Mouse (Mus musculus): ENCODE results near the gene Rhbdd1. TPM values are rescaled to one million over a fixed set of nuclear protein-coding genes. Genes with fewer than 3 reads are reported as not detected.

Gene Rhbdd1
- total RNA-seq (2015) (11.6 and 12.1 TPM in 2 replicates), total RNA-seq (2017) (14.1 and 16.0 TPM in 2 replicates)

DNA sequence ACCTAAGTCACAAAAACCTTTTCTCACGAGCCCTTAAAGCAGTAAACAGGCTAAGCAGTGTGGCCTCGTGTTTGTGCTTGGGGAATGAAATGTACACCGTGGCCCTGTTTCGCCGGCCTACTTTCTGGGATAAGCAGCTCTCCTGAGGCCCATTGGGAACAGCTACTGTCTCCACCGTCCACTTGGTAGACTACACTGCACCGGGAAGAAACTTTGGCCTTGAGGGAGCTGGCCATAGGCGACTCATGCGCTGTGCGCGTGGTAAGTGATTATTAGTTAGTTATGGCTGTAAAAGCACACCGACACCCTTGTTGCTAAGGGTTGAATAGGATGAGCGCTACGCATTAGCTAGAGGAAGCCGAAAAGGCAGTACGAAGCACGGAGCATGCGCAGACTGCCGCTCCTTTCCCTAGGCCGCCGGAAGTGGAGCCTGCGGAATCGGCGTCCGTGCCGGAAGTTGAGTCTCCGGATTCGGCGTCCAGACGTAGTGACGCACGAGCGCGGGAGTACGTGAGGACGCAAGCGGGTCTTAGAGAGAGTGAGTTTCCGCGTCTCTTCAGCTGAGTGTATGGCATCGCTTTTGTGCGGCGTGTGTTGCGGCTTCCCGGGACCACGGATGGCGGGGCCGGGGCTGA lies at the start of gene Rhbdd1:
Gene Rhbdd1, plus strand, starts transcription at position 342 of the 635 bp plus-strand sequence.
- ATAC-seq (replicated peaks; ENCODE audit: poor library complexity), result peak; percentile 97

- ATAC-seq (replicated peaks; ENCODE audit: poor library complexity), result no peak
These were observed 48.7 kb upstream of the Rhbdd1 start for GRCm38 (mm10) chr1:82267547-82267946.

GRCm38 (mm10) chr1:82272231-82272630 lies 44.0 kb upstream of the Rhbdd1 start:
- ATAC-seq (replicated peaks; ENCODE audit: poor library complexity), result no peak

GRCm38 (mm10) chr1:82273529-82273928 lies 42.7 kb upstream of the Rhbdd1 start:
- ATAC-seq (replicated peaks; ENCODE audit: poor library complexity), result no peak

DNA sequence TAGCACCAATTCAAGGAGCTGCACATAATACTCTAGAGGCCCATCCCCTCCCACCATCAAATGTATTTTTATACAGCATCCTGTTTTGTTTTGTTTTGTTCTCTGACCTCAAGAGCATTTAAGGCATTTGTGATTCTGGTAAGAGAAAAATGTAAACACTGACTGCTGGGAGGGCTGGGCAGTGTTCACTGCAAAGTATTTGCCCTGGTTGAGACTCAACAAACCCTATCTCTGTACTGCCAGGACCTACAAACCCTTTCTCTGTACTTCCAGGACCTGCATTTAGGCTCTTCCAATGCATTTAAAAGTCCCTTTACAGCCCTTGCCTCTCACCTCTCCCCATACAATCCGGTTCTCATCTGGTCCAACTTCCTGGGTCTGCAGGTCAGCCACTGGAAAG lies 41.9 kb upstream of the Rhbdd1 start:
- no peak for ATAC-seq (replicated peaks; ENCODE audit: poor library complexity)

- no peak for ATAC-seq (replicated peaks; ENCODE audit: poor library complexity)
These were observed 36.5 kb upstream of the Rhbdd1 start for GRCm38 (mm10) chr1:82279768-82280167.

GRCm38 (mm10) chr1:82281823-82282222 lies 34.4 kb upstream of the Rhbdd1 start:
- ATAC-seq (replicated peaks; ENCODE audit: poor library complexity), result no peak

DNA sequence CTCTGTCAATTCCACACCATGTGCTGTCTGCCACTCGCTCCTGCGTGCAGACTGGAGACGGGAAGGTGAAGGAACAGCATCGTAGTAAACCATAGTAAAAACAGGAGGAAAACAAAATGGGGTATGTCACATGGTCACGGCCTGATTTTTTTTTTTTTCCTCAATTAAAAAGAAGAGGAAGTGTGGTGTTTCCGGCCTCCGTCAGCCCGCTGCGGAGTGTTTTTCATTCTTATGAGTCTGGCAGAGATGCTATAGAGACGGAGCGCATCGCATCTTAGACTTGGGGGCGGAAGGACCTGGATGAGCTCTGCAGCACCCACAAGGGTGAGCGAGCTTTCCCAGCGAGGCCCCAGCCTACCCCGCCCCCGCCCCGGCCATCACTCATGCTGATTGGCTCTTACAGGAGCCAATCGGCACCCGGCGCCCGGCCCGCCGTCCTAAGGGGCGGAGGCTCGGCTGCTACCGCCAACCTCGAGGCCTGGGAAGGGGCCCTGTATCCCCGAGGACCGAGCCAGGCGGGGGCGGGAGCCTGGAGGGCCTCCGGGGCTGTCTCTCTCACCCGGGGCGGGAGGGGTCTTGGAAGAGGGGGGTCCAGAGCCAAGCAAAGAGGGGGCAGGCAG lies 33.1 kb upstream of the Rhbdd1 start:
- peak; percentile 95 for ATAC-seq (replicated peaks; ENCODE audit: poor library complexity)

- no peak for ATAC-seq (replicated peaks; ENCODE audit: poor library complexity)
These were observed 32.4 kb upstream of the Rhbdd1 start for GRCm38 (mm10) chr1:82283901-82284301.

DNA sequence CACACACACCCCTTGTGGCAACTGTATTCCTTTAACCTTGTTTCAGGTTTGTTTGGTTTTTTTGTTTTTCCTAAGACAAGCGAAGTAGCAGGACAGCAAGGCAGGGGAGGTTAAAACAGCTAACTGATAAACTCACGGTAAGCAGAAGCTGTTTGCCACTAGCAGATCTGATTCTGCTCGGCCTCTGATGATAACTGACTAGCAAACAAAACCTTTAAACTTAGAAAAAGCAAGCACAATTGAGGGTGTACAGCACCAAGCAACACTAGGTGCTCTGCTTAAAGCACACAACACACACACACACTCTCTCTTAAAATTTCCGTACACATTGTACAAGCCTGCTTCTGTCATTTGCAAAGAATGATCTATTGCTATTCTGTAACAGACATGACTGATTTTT lies 31.8 kb upstream of the Rhbdd1 start:
- no peak for ATAC-seq (replicated peaks; ENCODE audit: poor library complexity)

DNA sequence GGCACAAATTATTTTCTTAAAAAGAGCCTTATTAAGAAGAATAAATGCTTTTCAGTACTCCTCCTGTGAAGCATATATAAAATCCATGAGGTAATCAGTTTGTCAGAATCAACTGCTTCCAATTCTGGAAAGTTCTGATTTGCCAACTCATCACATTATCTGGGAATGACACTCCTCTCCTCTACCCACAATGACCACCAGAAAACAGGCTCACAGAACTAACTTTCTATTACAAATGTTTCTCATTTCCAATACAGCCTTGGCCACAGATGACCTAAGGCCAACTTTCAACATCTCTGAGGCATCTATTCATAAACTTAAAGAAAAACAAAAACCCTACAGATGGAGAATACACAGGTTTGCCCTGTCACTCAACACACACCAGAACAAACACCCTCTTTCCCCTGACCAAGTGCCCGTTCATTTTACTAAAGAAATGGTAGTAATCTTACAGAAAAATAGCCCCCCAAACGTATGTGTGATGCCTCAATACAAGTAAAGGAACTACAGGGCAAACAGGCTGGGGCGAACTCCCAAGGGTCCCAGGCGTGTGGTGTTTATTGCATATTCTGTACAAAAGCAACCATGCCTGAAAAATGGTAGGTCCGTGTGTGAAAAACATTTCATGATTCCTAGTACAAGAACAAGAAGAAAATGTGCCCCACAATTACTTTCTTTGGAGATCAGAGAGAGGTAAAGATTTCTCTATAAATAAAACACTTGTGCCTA lies 30.6 kb upstream of the Rhbdd1 start:
- ATAC-seq (replicated peaks; ENCODE audit: poor library complexity), result no peak

DNA sequence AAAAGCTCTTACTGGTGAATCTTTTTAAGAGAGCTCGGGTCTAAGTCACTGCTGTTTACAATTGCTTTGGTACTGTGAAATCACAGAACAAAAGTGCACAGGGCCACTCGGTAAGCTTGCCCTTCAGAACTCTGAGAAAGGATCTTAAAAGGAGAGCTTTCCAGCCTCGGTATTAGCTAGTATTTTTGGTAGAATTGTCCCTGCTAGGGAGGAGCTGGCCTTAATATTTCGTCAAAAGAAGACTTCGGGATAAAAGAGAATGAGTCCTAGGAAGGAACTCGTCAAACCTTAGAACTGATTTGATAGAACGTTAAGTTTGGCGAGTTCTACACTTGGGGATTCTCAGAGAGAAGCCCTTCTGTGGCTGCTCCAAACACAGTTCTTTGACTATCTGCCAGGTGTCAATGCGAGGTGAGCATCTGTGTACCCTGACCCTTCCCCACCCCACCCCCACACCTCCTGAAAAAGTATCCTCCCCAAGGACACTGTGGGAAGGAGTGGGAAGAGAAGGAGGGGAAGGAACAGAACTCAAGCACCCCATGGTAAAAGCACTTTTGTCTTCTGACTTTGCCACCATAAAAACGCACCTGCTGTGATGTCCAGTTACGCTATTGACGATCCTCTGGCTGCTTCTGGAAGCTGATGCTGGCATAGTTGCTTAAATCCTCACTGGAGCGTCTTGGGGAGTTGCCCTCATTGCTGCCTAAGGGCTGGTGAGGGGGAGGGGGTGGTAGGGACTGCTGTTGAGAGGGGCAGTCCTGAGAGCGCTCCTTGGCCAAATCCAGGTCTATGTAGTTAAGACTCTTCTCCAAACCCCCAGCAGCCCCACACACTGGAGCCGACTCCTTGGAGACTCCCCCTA lies 29.8 kb upstream of the Rhbdd1 start:
- no peak for ATAC-seq (replicated peaks; ENCODE audit: poor library complexity)

DNA sequence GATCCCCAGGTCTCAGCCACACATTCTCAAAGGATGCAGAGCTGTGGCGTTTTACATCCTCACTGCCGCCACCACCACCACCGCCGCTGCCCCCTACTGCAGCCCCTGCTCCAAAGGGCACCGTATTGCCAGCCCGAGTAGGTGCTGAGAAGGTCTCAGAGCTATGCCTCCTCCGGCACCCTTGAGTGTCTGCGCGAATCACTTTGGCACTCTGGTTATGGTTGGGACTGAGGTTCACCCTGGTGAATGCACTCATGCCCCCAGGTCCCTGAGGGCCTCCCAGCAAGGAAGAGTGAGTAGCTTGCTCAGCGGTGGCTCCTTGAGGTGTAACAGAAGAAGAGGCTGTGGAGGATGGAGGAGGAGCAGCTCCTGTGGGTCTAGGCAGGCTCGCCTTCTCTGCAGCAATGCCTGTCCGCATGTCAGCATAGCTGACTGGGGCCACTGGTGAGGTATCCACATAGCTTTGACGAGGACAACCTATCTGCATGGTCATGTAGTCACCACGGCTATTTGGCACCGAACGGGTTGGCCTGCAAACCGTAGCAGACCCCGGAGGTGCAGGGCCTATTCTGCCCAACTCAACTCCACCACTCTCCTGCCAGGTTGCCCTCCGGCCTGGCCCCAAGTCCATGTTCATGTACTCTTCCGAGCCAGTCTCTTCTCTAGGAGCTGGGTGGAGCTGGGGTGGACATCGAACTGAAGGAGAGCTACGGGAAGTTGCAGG lies 29.0 kb upstream of the Rhbdd1 start:
- ATAC-seq (replicated peaks; ENCODE audit: poor library complexity), result no peak

- ATAC-seq (replicated peaks; ENCODE audit: poor library complexity), result no peak
These were observed 28.4 kb upstream of the Rhbdd1 start for GRCm38 (mm10) chr1:82287776-82288325.

GRCm38 (mm10) chr1:82288421-82288990 lies 27.7 kb upstream of the Rhbdd1 start:
- no peak for ATAC-seq (replicated peaks; ENCODE audit: poor library complexity)

DNA sequence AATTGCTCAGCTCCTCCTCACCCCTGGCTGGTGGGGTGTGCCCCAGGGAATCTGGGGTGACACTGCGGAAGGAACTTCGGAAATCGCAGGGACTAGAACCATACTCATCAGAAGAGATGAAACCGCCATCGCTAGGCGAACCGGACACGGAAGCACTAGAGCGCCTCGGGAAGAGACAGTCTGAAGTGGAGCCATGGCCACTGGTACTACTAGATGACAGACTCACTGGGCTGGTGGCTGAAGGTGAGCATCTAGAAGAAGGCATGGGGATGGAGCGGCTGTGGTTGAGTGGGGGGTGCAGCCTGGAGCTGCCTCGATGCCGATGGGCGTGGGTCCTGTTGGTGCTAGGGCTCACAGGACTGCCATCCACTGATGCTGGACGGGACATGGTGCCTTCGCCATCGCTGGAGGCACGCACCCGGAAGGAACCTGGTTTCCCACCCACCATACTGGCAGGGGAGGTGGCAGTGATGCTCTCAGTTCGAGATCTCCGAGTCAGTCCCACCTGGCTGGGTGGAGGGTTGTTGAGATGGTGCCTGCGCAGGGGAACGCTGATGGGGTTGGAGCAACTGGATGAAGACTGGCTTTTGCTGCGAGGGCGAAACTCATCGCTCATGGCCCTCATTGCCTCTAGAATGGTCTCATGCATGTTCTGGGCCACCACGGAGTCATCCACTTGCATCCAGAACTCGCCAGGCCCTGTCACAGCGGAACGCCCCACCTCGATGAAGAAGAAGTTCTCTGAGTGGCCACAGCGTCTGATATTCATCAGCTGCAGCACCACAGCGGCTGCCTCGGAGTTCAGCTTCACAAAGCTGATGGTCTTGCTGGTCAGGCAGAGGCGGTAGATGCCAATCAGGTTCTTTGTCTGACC lies 26.9 kb upstream of the Rhbdd1 start:
- ATAC-seq (replicated peaks; ENCODE audit: poor library complexity), result no peak

DNA sequence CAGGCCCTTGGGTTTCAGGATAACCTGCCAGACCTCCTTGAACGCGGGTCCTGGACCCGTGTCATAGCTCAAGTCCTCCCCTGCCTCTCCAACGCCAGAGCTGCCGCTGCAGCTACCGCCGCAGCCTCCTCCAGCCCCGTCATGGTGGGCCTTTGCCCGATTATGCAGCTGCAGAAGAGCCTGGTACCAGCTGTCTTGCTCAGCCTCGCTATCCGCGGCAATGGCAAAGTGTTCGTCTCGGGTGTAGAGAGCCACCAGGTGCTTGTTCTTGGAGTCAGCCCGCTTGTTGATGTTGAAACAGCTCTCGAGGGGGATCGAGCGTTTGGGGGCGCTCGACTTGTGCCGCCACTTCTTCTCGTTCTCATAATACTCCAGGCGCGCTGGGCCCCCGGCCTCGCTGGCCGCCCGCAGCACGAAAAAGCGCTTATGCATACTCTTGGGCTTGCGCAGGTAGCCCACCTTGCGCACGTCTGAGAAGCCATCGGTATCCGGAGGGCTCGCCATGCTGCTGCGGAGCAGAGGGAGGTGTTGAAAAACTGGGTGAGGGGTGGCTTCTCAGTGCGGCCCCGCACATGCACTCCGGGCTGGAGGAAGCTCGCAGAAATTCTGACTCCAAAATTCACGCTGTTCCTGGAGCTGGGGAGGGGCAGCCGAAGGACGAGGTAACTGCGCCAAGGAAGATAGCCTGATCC lies 26.1 kb upstream of the Rhbdd1 start:
- ATAC-seq (replicated peaks; ENCODE audit: poor library complexity), result no peak

- peak; percentile 32; the same call in 1 of the 2 replicates for ATAC-seq (replicated peaks; ENCODE audit: poor library complexity)
These were observed 25.5 kb upstream of the Rhbdd1 start for GRCm38 (mm10) chr1:82290723-82291150.
